Mouse (Mus musculus) myocyte (in vitro differentiated cells): Measurements from ENCODE around the gene Ric1. TPM values are rescaled to one million over a fixed set of nuclear protein-coding genes. Genes with fewer than 3 reads are reported as not detected.

Experiments
- H3K27me3 ChIP-seq: one replicate; pipeline ENCODE4 v1.6.1; 2011; ENCODE audit not compliant: control insufficient read depth, insufficient read depth, insufficient read length
- H3K36me3 ChIP-seq: one replicate; pipeline ENCODE4 v1.6.1; 2011; ENCODE audit not compliant: control insufficient read depth, insufficient read depth
- H3K4me2 ChIP-seq: one replicate; pipeline ENCODE4 v1.6.1; 2011; ENCODE audit warnings: low read depth, control low read depth
- H3K4me3 ChIP-seq: one replicate; pipeline ENCODE4 v1.5.1; 2011; ENCODE audit warnings: mild to moderate bottlenecking, control low read depth, moderate library complexity
- H3K79me2 ChIP-seq: one replicate; pipeline ENCODE4 v1.6.1; 2011; ENCODE audit not compliant: control insufficient read depth, insufficient read depth
- H3ac ChIP-seq: one replicate; pipeline ENCODE4 v1.6.1; 2011; ENCODE audit not compliant: control insufficient read depth, insufficient read length
- CEBPB ChIP-seq: IDR thresholded peaks from 2 replicates; pipeline ENCODE4 v1.6.1; 2011; ENCODE audit warnings: mild to moderate bottlenecking, moderate library complexity; ENCODE audit not compliant: poor library complexity, insufficient read depth, severe bottlenecking
- E2F4 ChIP-seq: IDR thresholded peaks from one replicate; pipeline ENCODE4 v1.6.1; 2011; ENCODE audit warnings: mild to moderate bottlenecking, control low read depth, moderate library complexity; ENCODE audit not compliant: insufficient read depth
- MYOD1 ChIP-seq, 3 experiments: IDR thresholded peaks; one replicate each; pipeline ENCODE4 v1.6.1; 2011; ENCODE audit warnings: control low read depth in 2 of 3, low read depth in 2 of 3, mild to moderate bottlenecking in 2 of 3, moderate library complexity in 1 of 3; ENCODE audit not compliant: insufficient read length in 2 of 3, control insufficient read depth in 1 of 3
- MYOG ChIP-seq, 3 experiments: IDR thresholded peaks; one replicate each; pipeline ENCODE4 v1.6.1; 2011; ENCODE audit warnings: control low read depth in 2 of 3, low read depth in 2 of 3, mild to moderate bottlenecking in 2 of 3; ENCODE audit not compliant: insufficient read length in 2 of 3, control insufficient read depth in 1 of 3, insufficient read depth in 1 of 3
- POLR2A ChIP-seq: IDR thresholded peaks from one replicate; pipeline ENCODE4 v1.6.1; 2011; ENCODE audit warnings: low read depth, mild to moderate bottlenecking, control low read depth, moderate library complexity; ENCODE audit not compliant: insufficient read length
- TCF3 ChIP-seq: IDR thresholded peaks from one replicate; pipeline ENCODE4 v1.6.1; 2011; ENCODE audit warnings: low read depth, control low read depth; ENCODE audit not compliant: insufficient read length
- polyA plus RNA-seq: library from polyadenylated mRNA; unstranded; fragments of >200 nt; fragmentation: generic; extraction: Trizol; gene quantifications from one replicate; pipeline ENCODE4 v1.2.1, GENCODE M21; 2012; ENCODE audit warnings: missing spikeins

Ric1 gene
- polyA plus RNA-seq, 1 experiment, result 7.2 TPM

- Histone ChIP-seq H3K36me3 (no peaks in the 10 kb centered on the region), H3K79me2 (no peaks in the 10 kb centered on the region), H3K4me2 (peak overlapping the region; percentile 38), H3ac (no peak overlapping the region), H3K27me3 (no peaks in the 10 kb centered on the region), H3K4me3 (no peak overlapping the region)
- no peak for TF ChIP-seq E2F4
- peak in 2 of 3 experiments; percentile 87 to 92 for TF ChIP-seq MYOD1 (IDR thresholded peaks at IDR 0.05; ENCODE audit: control insufficient read depth in 1 of 3, insufficient read length in 2 of 3, low read depth in 2 of 3)
- peak; percentile 29 to 85 (median 59) for TF ChIP-seq MYOG (IDR thresholded peaks at IDR 0.05; ENCODE audit: control insufficient read depth in 1 of 3, insufficient read depth in 1 of 3, insufficient read length in 2 of 3, low read depth in 2 of 3)
- 0 out of 2 replicates have a peak, but pooled peaks have one; percentile 12 for TF ChIP-seq CEBPB
- no peak for TF ChIP-seq POLR2A
These were observed 133.1 kb downstream of the Ric1 start for GRCm38 (mm10) chr19:29655148-29655547.

GRCm38 (mm10) chr19:29656029-29656428 is 133.9 kb downstream of the Ric1 start:
- TF ChIP-seq TCF3 (no peak), MYOD1 (IDR thresholded peaks at IDR 0.05; ENCODE audit: control insufficient read depth in 1 of 3, insufficient read length in 2 of 3, low read depth in 2 of 3) (no peak), E2F4 (no peak)
- no peaks in the 10 kb centered on the region for H3K36me3 ChIP-seq
- H3K27me3 ChIP-seq, result no peaks in the 10 kb centered on the region
- H3ac ChIP-seq, result no peak overlapping the region
- H3K4me2 ChIP-seq, result no peak overlapping the region
- H3K4me3 ChIP-seq, result no peak overlapping the region
- no peaks in the 10 kb centered on the region for H3K79me2 ChIP-seq

Other genes with a start within 250 kb of the Ric1 start
- gene Insl6, start 196.9 kb upstream of the Ric1 start, polyA plus RNA-seq, result 1.9 TPM
- not detected for gene Rln1, start 187.6 kb upstream of the Ric1 start, polyA plus RNA-seq
- gene Plgrkt, start 154.9 kb upstream of the Ric1 start, polyA plus RNA-seq, result 25.1 TPM
- gene Cd274, start 154.8 kb upstream of the Ric1 start, polyA plus RNA-seq, result 0.25 TPM
- gene Pdcd1lg2, start 111.4 kb upstream of the Ric1 start, polyA plus RNA-seq, result not detected
- 7.4 TPM for gene Ermp1, start 126.1 kb downstream of the Ric1 start, polyA plus RNA-seq
- gene Mlana, start 175.5 kb downstream of the Ric1 start, polyA plus RNA-seq, result not detected